Mouse (Mus musculus): ENCODE measurements at regions not wholly inside any gene's neighbourhood (a gene's known extent, or its start where the extent isn't known, plus 50 kb on each side); places are given as distances from the start of the nearest gene placed in this dataset.

GRCm38 (mm10) chr3:70308061-70308461 lies 300.6 kb downstream of the Otol1 start:
- TF ChIP-seq CTCF (IDR thresholded peaks at IDR 0.05; ENCODE audit: insufficient read depth, low read depth, low read length) (no peak), POLR2A (IDR thresholded peaks at IDR 0.05; ENCODE audit: insufficient read depth, low read depth, low read length) (no peak)

Measured in olfactory bulb, adult 2 months (tissue).